Mouse (Mus musculus): ENCODE results near the gene H1f0.

H1f0 gene

DNA sequence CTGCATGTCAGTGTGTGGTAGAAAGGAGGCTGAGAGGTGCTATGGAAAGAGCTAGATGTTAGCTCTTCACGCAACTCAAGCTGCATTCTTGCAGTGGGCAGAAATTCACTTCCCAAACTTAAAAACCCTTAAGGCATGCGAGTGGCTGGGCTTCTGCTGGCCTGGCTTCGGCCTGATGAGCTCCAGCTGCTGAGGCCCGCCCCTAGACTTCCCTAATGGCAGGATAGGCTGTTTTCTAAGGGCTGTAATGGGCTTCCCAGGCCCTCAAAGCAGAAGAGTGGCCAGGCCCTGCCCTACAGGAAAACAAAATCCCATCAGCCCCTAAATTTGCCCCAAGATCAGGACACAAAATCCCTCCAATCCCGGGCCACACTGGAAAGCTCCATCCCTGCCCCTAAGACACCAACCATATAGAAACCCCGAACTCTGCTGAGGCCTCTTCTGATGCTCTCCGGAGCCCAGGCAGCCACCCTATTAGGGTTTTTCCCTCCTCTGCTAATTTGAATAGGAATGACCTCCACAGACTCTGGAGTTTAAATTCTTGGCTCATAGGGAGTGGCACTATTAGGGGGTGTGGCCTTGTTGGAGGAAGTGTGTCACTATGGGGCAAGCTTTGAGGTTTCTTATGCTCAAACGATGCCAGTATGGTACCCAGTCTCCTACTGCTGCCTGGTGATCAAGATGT, 37.0 kb downstream of the H1f0 start:
- intact Hi-C loops (cut with DNase I) = no loop called here

- intact Hi-C loops (cut with DNase I) = no loop called here
Observed at GRCm38 (mm10) chr15:79066276-79066675, 38.0 kb downstream of the H1f0 start.

DNA sequence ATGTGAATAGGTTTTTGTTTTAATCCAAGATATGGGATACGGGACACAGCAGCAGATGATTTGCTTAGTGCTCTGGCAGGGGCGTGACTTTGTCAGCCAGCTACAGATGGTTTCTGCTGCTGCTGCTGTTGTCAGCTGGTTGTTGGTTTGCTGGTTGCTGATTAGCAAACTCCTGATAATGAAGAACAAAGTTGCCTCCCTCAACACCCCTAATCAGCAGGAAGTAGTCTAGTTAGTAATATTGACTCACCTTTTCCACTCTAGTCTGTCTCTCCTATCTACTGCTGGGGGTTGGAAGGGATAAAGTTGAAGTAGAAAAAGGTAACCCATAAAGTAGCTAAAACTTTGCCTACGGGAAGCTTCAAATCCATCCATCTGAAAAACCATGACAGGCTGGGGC, 39.4 kb downstream of the H1f0 start:
- intact Hi-C loops (cut with DNase I) = no loop called here

DNA sequence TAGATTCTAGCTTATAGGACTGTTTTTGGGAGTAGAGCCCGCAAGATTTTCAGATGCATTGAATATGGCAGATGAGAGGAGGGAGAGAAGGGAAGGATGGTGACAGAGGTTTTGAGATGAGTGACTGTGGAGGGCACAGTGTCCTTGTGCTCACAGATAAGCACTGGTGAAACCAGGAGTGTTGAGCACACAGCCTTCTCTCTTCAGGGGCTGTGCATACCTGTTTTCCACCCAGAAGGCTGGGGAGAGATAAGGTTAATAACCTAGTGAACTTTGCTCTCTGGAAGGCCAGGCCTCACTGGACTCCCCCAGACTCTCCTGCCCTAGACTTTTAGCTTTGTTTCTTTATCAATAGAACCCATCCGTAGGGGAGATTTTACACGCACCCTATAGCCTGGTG, 40.2 kb downstream of the H1f0 start:
- intact Hi-C loops (cut with DNase I) = no loop called here

GRCm38 (mm10) chr15:79071117-79072039, 43.1 kb downstream of the H1f0 start:
- intact Hi-C loops (cut with DNase I) = loop anchor here (5.0 kb wide), 1 partner anchor 34 kb away; no protein-coding TSS in a partner anchor

DNA sequence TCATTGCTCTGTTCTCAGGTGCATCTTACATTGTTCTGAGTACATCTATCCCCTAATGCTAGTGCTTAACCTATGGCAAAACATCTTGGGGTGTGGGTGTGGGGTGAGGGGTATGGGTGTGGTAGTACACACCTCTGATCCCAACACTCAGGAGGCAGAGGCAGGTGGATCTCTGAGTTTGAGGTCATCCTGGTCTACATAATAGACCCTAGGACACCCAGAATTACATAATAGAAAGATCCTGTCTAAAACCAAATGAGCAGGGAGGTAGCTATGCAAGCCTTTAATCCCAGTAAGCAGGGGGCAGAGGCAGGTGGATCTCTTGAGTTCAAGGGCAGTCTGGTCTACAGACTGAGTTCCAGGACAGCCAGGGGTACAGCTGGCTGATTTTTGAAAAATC, 45.5 kb downstream of the H1f0 start:
- intact Hi-C loops (cut with DNase I) = loop anchor here (5.0 kb wide), 1 partner anchor 36 kb away; no protein-coding TSS in a partner anchor

DNA sequence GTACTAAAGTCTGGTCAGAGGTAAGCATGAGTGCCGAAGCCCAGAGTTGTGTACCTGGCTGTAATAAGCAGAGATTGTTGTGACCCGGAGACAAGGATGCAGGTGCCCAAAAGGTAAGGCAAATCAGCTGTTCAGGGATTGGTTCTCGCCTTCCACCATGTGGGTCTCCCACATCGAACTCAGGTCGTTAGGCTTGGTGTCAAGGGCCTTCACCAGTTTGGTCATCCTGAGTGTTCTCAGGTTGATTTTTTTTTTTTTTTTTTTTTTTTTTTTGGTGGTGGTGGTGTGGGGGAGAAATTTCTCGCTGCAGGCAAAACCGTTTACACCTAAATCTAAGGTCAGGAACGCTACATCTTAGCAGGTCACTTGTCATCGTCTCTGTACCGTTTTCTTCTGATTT, 46.2 kb downstream of the H1f0 start:
- intact Hi-C loops (cut with DNase I) = loop anchor here (5.0 kb wide), 1 partner anchor 37 kb away; no protein-coding TSS in a partner anchor

DNA sequence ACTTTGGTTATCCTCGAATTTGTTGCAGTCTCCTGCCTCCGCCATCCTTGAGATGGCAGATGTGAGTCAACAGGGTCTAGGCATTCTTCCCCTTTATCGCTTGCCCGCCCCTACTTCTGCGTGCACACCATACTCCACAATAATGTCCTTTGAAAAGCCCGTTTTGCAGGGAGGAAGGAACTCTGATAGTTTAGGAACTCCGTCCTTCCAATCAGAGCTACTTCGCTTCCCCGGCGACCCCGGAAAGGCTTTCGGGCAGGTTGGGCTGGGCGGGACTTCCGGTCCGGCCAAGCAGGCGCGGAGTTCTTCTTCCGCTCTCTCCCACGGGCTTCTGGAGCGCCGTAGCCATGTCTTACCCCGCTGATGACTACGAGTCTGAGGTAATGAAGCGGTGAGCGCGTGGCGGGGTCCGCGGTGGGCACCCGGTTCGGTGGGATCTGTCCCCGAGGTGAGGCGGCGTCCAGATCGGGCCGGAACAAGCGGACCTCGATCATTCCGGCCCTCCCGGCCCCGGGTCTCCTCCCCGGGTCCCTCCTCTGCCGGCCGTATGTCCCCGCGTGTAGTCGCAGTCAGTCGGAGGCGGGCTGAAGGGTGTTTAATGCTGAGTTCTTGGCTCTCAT, 46.8 kb downstream of the H1f0 start, which contains the start of gene Eif3l:
Gene Eif3l (plus strand): TSS at position 267 of the 620 bp plus-strand sequence.
- intact Hi-C loops (cut with DNase I) = loop anchor here (5.0 kb wide), 1 partner anchor 38 kb away; no protein-coding TSS in a partner anchor

- intact Hi-C loops (cut with DNase I) = no loop called here
Observed at GRCm38 (mm10) chr15:79075658-79076365, 47.6 kb downstream of the H1f0 start.

DNA sequence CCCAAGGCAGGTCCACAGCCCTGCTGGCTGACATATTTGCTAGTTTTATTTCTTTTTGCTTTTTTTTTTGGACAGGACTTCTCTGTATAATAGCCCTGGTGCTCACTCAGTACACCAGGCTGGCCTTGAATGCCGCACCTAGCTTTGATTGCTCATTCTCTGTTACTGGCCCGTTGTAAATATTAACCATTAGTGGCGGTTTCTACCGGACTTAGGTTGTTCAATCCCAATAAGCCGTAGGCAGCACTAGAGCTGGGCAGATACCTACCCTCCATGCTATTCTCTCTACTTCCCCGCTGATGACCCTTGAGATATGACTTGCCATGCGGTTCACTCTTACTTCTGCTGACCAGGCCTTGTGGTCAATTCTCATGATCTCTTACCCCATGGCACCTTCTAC, 51.3 kb downstream of the H1f0 start:
- intact Hi-C loops (cut with DNase I) = no loop called here

Small RNA genes within 50 kb of the gene (microRNA-seq; reads per million reads assigned to microRNA genes)
- 1.7 reads per million in 2 experiments for gene Mir6956

Measured in adrenal gland (tissue).